Mouse (Mus musculus) heart, postnatal 0 days (tissue): ENCODE measurements around the gene Stt3b. TPM values are rescaled to one million over a fixed set of nuclear protein-coding genes. Genes with fewer than 3 reads are reported as not detected.

Source experiments
- ATAC-seq: fragments of 200-750 bp; cut with Nextera tagmentation; 2 replicates; pipeline ENCODE4 v1.8.0; 2017; ENCODE audit warnings: low read depth, moderate number of reproducible peaks, moderate library complexity; ENCODE audit not compliant: insufficient read depth
- DNase-seq: peaks from one replicate; pipeline ENCODE4 v3.0.0-alpha.2; 2016; ENCODE audit warnings: low spot score
- H3K27ac ChIP-seq: fragments of 300-500 bp; sonication (generic); 2 replicates; pipeline ENCODE4 v1.5.1; 2014; ENCODE audit warnings: low read depth, mild to moderate bottlenecking
- H3K27me3 ChIP-seq: fragments of 300-500 bp; sonication (generic); 2 replicates; pipeline ENCODE4 v1.6.1; 2014; ENCODE audit warnings: low read length, mixed read lengths; ENCODE audit not compliant: control insufficient read depth, insufficient read depth
- H3K36me3 ChIP-seq: fragments of 300-500 bp; sonication (generic); replicated peaks from 2 replicates; pipeline ENCODE4 v1.6.1; 2014; ENCODE audit warnings: low read length, mixed read lengths; ENCODE audit not compliant: control insufficient read depth, insufficient read depth
- H3K4me1 ChIP-seq: fragments of 300-500 bp; sonication (generic); 2 replicates; pipeline ENCODE4 v1.6.1; 2014; ENCODE audit warnings: antibody characterized with exemption; ENCODE audit not compliant: control insufficient read depth, insufficient read depth
- H3K4me2 ChIP-seq: fragments of 300-500 bp; sonication (generic); 2 replicates; pipeline ENCODE4 v1.6.1; 2014; ENCODE audit warnings: low read depth, mild to moderate bottlenecking, low read length, moderate library complexity
- H3K4me3 ChIP-seq: fragments of 300-500 bp; sonication (generic); 2 replicates; pipeline ENCODE4 v1.5.1; 2014; ENCODE audit warnings: low read depth, low read length
- H3K9ac ChIP-seq: fragments of 300-500 bp; sonication (generic); replicated peaks from 2 replicates; pipeline ENCODE4 v1.6.1; 2014; ENCODE audit warnings: low read depth, low read length, mixed read lengths
- H3K9me3 ChIP-seq: fragments of 300-500 bp; sonication (generic); replicated peaks from 2 replicates; pipeline ENCODE4 v1.6.1; 2016; ENCODE audit warnings: low read length; ENCODE audit not compliant: control insufficient read depth
- CTCF ChIP-seq: IDR thresholded peaks from 2 replicates; pipeline ENCODE4 v1.5.1; 2016; ENCODE audit warnings: antibody characterized with exemption, control low read depth, low read depth
- EP300 ChIP-seq: IDR thresholded peaks from 2 replicates; pipeline ENCODE4 v1.6.1; 2016; ENCODE audit warnings: antibody characterized with exemption, low read depth
- WGBS: fragments of 180-500 bp; shearing (Covaris S2); extraction: QIAGEN DNeasy Blood & Tissue Kit; methylation state at CpG from one replicate; pipeline ENCODE4 v1.1.7; 2014; 5-methylcytosine and 5-hydroxymethylcytosine counted together
- polyA plus RNA-seq: library from polyadenylated mRNA; unstranded; fragments of >200 nt; fragmentation: Nextera tagmentation; extraction: Ambion mirVana; gene quantifications from 2 replicates; pipeline ENCODE4 v1.2.1, GENCODE M21; 2015
- total RNA-seq: library from RNA; depleted of rRNA; stranded (reverse); fragments of >200 nt; gene quantifications from 2 replicates; pipeline ENCODE4 v1.2.3, GENCODE M21; 2014; ENCODE audit warnings: low replicate concordance

Stt3b gene
- total and polyA plus RNA-seq, 2 experiments from 2014 or later: 33.9 to 67.1 TPM

DNA sequence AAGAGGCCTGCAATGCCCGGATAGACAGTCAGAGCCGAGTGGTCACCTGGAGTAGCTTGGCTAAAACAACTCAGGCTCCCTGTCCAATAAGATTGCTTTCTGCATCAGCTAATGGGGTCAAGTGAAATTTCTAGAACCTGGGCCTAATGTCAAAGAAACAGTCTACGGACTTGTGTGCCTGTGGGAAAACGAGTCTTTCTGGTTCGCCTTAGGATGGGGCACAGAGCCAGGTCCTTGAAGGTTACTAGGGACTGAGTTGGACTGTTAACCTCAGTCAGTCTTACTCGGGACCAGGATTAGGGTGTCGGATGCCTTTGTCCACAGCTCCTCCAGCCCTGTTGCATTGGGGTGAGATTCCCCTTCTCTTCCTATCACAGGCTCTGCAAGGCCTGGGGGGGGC, 113.1 kb downstream of the Stt3b start:
- Histone ChIP-seq H3K9me3 (no peaks in the 10 kb centered on the region), H3K4me3 (no peak overlapping the region), H3K4me2 (no peak overlapping the region), H3K36me3 (no peaks in the 10 kb centered on the region), H3K27me3 (no peaks in the 10 kb centered on the region), H3K4me1 (no peaks in the 10 kb centered on the region), H3K27ac (no peak overlapping the region), H3K9ac (no peak overlapping the region)
- ATAC-seq: no peak
- DNase-seq: no peak
- TF ChIP-seq EP300 (no peak), CTCF (no peak)
- WGBS: 66% methylated on average over 7 of the region's 7 CpGs

DNA sequence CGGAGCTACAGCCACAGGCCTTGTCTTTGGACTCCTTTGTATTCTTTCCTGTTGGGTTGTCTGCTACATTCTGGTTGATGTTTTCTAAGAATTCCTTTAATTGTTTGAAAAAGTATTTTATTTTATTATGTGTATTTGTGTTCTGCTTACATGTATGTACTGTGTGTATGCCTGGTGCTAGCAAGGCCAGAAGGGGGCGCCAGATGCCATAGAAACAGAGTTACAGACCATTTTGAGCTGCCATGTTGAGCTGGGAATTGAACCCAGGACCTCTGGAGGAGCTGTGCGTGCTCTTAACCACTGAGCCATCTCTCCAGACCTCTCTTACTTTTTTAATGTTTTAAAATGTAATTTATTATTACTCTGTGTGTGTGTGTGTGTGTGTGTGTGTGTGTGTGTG, 117.3 kb downstream of the Stt3b start:
- ATAC-seq (no peak), DNase-seq (no peak)
- H3K9ac ChIP-seq: no peak overlapping the region
- no peaks in the 10 kb centered on the region for H3K9me3 ChIP-seq
- H3K4me2 ChIP-seq: no peak overlapping the region
- H3K27me3 ChIP-seq: no peaks in the 10 kb centered on the region
- no peaks in the 10 kb centered on the region for H3K36me3 ChIP-seq
- TF ChIP-seq CTCF (no peak), EP300 (no peak)
- H3K4me1 ChIP-seq: peaks cover 24% of the 10 kb centered on the region
- no peak overlapping the region for H3K4me3 ChIP-seq
- WGBS: 76% methylated on average over 3 of the region's 3 CpGs
- H3K27ac ChIP-seq: no peak overlapping the region
